Mouse (Mus musculus): ENCODE data around the gene Golga7b.

DNA sequence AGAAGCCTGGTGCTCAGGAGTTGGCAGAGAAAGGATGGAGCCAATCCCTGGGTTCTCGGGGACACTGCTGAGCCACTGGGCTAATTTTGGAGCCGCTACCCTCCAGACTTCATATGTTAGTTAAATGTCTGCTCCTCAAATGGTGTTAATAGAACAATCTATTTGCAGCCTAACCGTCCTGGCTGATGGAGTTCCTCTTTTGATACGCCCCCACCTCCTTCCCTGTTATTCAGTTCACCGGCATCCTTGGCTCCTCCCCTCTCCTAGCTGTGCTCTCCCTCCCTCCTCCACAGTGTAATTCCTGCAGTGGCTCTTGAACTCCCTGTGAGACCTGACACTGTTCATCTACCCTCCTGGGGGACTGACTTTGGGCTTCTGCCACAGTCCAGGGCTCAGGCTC lies 748 bp upstream of the Golga7b start:
- no peak for TF ChIP-seq CTCF (IDR thresholded peaks at IDR 0.05; ENCODE audit: extremely low read depth, insufficient read depth, low read length)
- no peak for TF ChIP-seq POLR2A (IDR thresholded peaks at IDR 0.05; ENCODE audit: extremely low read depth, insufficient read depth, low read length)

Measured in cortical plate, adult 2 months (tissue).